Mouse (Mus musculus): ENCODE results near the gene Tmem268. TPM values are rescaled to one million over a fixed set of nuclear protein-coding genes. Genes with fewer than 3 reads are reported as not detected.

The Tmem268 gene
- 3.9 and 4.1 TPM in 2 replicates for polyA plus RNA-seq (2015; fragmentation: Nextera tagmentation; extraction: Ambion mirVana)

DNA sequence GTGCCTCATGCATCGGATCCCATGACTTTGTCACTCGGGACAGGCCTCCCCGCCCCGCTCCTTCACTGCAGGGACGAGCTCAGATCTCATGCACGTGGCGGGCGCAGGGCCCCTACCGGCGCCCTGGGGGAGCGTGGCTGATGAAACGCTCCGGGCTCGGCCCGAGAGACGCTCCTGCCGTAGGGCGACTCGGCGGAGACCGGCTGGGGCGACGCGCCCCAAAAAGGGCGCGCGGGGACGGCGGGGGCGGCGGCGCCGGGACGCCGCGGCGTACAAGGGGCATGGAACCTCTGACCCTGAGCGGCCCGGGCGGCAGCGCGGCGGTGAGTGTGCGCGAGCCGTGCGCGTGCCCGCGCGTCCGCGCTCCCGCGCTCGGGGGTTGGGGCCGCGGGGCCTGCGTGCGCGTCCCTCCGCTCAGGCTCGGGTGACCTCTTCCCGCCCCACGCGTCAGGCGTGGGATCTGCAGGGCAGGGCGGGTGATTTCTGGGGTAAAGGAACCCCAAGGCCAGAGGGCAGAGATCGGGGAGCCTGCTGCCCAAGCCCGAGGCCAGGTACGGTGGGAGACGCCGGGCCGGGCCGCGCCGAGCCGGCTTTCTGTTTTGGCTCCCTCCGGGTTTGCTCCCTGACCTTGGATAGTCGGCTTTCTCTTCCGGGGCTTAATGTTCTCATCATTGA, at the start of gene Tmem268:
TSS of gene Tmem268 (plus strand) at position 375 of the 675 bp plus-strand sequence.

DNA sequence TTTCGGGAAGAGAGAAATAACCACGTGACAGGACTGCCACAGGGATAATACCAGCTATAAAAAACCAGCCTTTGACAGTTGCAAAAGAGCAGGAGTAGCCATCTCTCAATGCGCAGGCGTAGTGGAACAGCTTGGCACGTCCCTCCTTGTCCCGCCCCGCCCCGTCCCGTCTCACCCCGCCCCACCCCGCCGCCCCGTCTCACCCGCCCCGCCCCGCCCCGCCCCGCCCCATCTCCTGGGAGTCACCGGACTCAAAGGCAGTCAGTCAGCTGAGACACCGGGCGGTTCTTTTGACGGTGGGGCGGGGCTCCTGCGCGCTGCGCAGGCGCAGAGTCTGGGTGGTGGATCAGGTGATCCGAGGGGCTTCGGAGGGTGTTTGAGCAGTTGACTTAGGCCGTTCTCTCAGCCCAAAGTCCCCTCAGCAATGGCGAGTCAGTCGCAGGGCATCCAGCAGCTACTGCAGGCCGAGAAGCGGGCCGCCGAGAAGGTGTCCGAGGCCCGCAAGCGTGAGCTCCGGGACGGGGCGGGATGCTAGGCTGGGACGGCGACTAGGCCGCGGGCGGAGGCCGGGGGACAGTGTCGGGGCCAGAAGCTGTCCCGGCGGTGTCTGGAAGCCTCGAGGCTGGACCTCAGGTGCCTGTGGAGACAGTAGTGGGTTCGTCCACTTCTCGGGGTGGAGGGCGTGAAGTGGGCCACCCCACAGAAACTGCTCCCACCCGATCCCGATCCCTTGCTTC, 13.9 kb upstream of the Tmem268 start, which contains the start of gene Atp6v1g1:
TSS of gene Atp6v1g1 (plus strand) at position 279 of the 737 bp plus-strand sequence.

DNA sequence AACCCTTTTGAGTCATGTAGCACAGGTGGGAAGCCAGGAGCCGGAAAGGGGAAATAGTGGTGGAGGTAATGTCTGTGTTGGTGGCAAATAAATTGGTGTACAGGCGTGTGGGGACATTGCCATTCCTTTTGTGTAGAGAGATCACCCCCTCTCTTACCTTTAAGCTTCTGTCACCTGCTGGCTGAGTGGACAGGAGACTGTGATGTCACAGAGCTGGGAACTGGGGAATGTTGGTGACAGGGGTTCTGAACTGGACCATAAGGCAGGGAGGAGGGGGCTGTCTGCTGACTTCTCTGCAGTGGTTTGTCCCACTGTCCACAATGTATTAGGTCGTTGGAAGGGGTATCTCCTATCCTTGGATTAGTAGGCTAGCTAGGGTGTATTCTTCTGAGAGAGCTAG, 46.4 kb downstream of the Tmem268 start, which contains the start of gene Gm11213:
TSS of gene Gm11213 (minus strand) at position 317 of the 400 bp plus-strand sequence.

DNA sequence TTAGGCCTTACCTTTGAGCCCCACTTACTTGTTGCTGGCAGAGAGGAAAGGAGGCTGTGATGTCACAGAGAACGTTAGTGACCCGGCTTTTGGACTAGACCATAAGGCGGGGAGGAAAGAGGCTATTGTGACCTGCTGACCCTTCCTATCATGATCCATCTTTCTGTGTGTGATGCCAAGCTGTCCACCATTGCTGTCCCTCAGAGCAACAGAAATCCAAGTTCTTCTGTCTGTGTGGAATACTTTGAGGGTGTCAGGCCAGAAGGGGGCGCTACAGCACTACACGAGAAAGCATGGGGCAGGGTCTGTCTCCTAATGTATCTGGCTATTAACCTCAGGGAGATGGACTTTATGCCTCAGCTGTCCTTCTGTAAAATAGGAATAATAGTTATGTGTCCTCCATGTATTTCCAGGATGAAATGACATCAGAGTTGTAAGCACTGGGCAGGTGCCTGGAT, 63.8 kb downstream of the Tmem268 start, which contains the start of gene Tex48:
TSS of gene Tex48 (minus strand) at position 51 of the 458 bp plus-strand sequence.

Other genes with a start within 250 kb of the Tmem268 start
- not detected in 2 replicates for gene Orm1, start 214.2 kb upstream of the Tmem268 start, polyA plus RNA-seq (2015; fragmentation: Nextera tagmentation; extraction: Ambion mirVana)
- gene Orm3, start 202.6 kb upstream of the Tmem268 start, polyA plus RNA-seq (2015; fragmentation: Nextera tagmentation; extraction: Ambion mirVana) = not detected in 2 replicates
- gene Orm2, start 196.3 kb upstream of the Tmem268 start, polyA plus RNA-seq (2015; fragmentation: Nextera tagmentation; extraction: Ambion mirVana) = not detected in 2 replicates
- gene Akna, start 155.4 kb upstream of the Tmem268 start, polyA plus RNA-seq (2015; fragmentation: Nextera tagmentation; extraction: Ambion mirVana) = 2.2 and 2.6 TPM in 2 replicates
- gene Whrn, start 62.8 kb upstream of the Tmem268 start, polyA plus RNA-seq (2015; fragmentation: Nextera tagmentation; extraction: Ambion mirVana) = 5.4 and 5.5 TPM in 2 replicates
- gene Atp6v1g1, start 14.0 kb upstream of the Tmem268 start, polyA plus RNA-seq (2015; fragmentation: Nextera tagmentation; extraction: Ambion mirVana) = 328 and 334 TPM in 2 replicates
- not detected in 2 replicates for gene Gm11213, start 46.5 kb downstream of the Tmem268 start, polyA plus RNA-seq (2015; fragmentation: Nextera tagmentation; extraction: Ambion mirVana)
- gene Tex48, start 63.6 kb downstream of the Tmem268 start, polyA plus RNA-seq (2015; fragmentation: Nextera tagmentation; extraction: Ambion mirVana) = not detected in 2 replicates
- not detected in 2 replicates for gene Gm11214, start 104.6 kb downstream of the Tmem268 start, polyA plus RNA-seq (2015; fragmentation: Nextera tagmentation; extraction: Ambion mirVana)
- gene Tnfsf15, start 186.3 kb downstream of the Tmem268 start, polyA plus RNA-seq (2015; fragmentation: Nextera tagmentation; extraction: Ambion mirVana) = 0.08 TPM in 1 of 2 replicates, not detected in the other

Measured in neural tube, postnatal 0 days (tissue).